Mouse (Mus musculus): ENCODE data around the gene Tmem74b.
A peak's percentile ranks its signal among the peaks of the same experiment; 100 is the strongest.

Gene Tmem74b

GRCm38 (mm10) chr2:151742084-151742483, 40.3 kb downstream of the Tmem74b start:
- DNase-seq (ENCODE audit: low spot score in 2 of 2), result no peak

GRCm38 (mm10) chr2:151742850-151743679, 41.3 kb downstream of the Tmem74b start:
- DNase-seq (ENCODE audit: low spot score in 2 of 2), result peak; percentile 41 to 61

GRCm38 (mm10) chr2:151743845-151744244, 42.0 kb downstream of the Tmem74b start, which contains the start of gene Psmf1:
Psmf1 (minus strand) TSS chr2:151744186.
- no peak for DNase-seq (ENCODE audit: low spot score in 2 of 2)

GRCm38 (mm10) chr2:151747847-151748705, 46.3 kb downstream of the Tmem74b start:
- peak; percentile 50 to 61 for DNase-seq (ENCODE audit: low spot score in 2 of 2)

GRCm38 (mm10) chr2:151751330-151751729, 49.5 kb downstream of the Tmem74b start:
- no peak for DNase-seq (ENCODE audit: low spot score in 2 of 2)

- no peak for DNase-seq (ENCODE audit: low spot score in 2 of 2)
Measured at GRCm38 (mm10) chr2:151756277-151757061, 54.7 kb downstream of the Tmem74b start.

GRCm38 (mm10) chr2:151757451-151757850, 55.6 kb downstream of the Tmem74b start:
- no peak for DNase-seq (ENCODE audit: low spot score in 2 of 2)

GRCm38 (mm10) chr2:151758806-151759353, 57.1 kb downstream of the Tmem74b start:
- no peak for DNase-seq (ENCODE audit: low spot score in 2 of 2)
